Mouse (Mus musculus) stomach, embryonic 14.5 days (tissue): Measurements from ENCODE around the gene Rce1. TPM values are rescaled to one million over a fixed set of nuclear protein-coding genes. Genes with fewer than 3 reads are reported as not detected.
A peak's percentile ranks its signal among the peaks of the same experiment; 100 is the strongest.

Experiments
- ATAC-seq: fragments of 200-750 bp; cut with Nextera tagmentation; 2 replicates; pipeline ENCODE4 v1.8.0; 2017; ENCODE audit warnings: low read depth, moderate TSS enrichment; ENCODE audit not compliant: insufficient number of reproducible peaks, insufficient read depth, low FRiP score
- H3K27ac ChIP-seq: fragments of 300-500 bp; sonication (generic); 2 replicates; pipeline ENCODE4 v1.5.1; 2014; ENCODE audit warnings: mild to moderate bottlenecking, low read length, moderate library complexity, mixed read lengths
- H3K27me3 ChIP-seq: fragments of 300-500 bp; sonication (generic); 2 replicates; pipeline ENCODE4 v1.6.1; 2014; ENCODE audit warnings: low read length, control low read depth, mixed read lengths; ENCODE audit not compliant: control insufficient read depth, insufficient read depth
- H3K36me3 ChIP-seq: fragments of 300-500 bp; sonication (generic); 2 replicates; pipeline ENCODE4 v1.6.1; 2014; ENCODE audit warnings: mild to moderate bottlenecking, control low read depth, low read length, moderate library complexity, mixed read lengths; ENCODE audit not compliant: control insufficient read depth, insufficient read depth
- H3K4me1 ChIP-seq: fragments of 300-500 bp; sonication (generic); 2 replicates; pipeline ENCODE4 v1.6.1; 2014; ENCODE audit warnings: low read length, control low read depth, mixed read lengths; ENCODE audit not compliant: control insufficient read depth, insufficient read depth
- H3K4me2 ChIP-seq: fragments of 300-500 bp; sonication (generic); replicated peaks from 2 replicates; pipeline ENCODE4 v1.6.1; 2014; ENCODE audit warnings: low read depth, low read length, control low read depth
- H3K4me3 ChIP-seq: fragments of 300-500 bp; sonication (generic); 2 replicates; pipeline ENCODE4 v1.5.1; 2014; ENCODE audit warnings: low read depth, low read length, control low read depth
- H3K9ac ChIP-seq: fragments of 300-500 bp; sonication (generic); replicated peaks from 2 replicates; pipeline ENCODE4 v1.6.1; 2014; ENCODE audit warnings: low read depth, mild to moderate bottlenecking, control low read depth, low read length, moderate library complexity, mixed read lengths
- H3K9me3 ChIP-seq: fragments of 300-500 bp; sonication (generic); 2 replicates; pipeline ENCODE4 v1.6.1; 2016; ENCODE audit warnings: low read depth, low read length, control low read depth; ENCODE audit not compliant: control insufficient read depth
- WGBS: fragments of 180-500 bp; shearing (Covaris S2); extraction: QIAGEN DNeasy Blood & Tissue Kit; methylation state at CpG from one replicate; pipeline ENCODE4 v1.1.7; 2014; 5-methylcytosine and 5-hydroxymethylcytosine counted together
- polyA plus RNA-seq: library from polyadenylated mRNA; unstranded; fragments of >200 nt; fragmentation: Nextera tagmentation; extraction: Ambion mirVana; gene quantifications from 2 replicates; pipeline ENCODE4 v1.2.1, GENCODE M21; 2014

Rce1 gene
- polyA plus RNA-seq = 62.2 and 69.6 TPM in 2 replicates

GRCm38 (mm10) chr19:4625179-4625828, at the start of gene Rce1:
Rce1 (minus strand) TSS chr19:4625641.
- H3K36me3 ChIP-seq = peaks cover 30% of the 10 kb centered on the region
- ATAC-seq = peak; percentile 90
- H3K27ac ChIP-seq = peak within 1 kb of the TSS; percentile 89
- peaks cover 12% of the 10 kb centered on the region; the same call in 1 of the 2 replicates for H3K4me1 ChIP-seq
- peak within 1 kb of the TSS; percentile 84 for H3K4me2 ChIP-seq
- under 1% methylated on average over 64 of the region's 64 CpGs for WGBS
- H3K9ac ChIP-seq = peak within 1 kb of the TSS; percentile 87
- peak within 1 kb of the TSS; percentile 68 for H3K4me3 ChIP-seq
- H3K27me3 ChIP-seq = no peaks in the 10 kb centered on the region
- H3K9me3 ChIP-seq = no peaks in the 10 kb centered on the region

DNA sequence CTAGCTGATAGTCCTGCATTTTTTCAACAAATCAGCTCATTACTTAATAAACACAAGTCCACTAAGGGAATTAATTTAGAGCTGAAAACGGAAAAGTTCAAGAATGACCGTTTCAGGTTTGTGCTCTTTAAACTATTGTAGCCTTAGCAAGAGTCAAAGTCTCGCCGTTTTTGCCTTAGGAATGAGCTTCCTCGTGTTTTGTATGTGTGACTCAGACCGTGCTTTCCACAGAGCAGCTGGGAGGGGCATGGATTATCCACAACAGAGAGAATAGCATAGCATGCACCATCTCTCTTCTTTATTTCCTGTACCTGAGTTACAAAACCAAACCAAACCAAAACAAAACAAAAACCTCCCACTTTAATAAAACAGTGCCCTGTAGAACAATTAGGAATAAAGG, 47.0 kb upstream of the Rce1 start:
- no peaks in the 10 kb centered on the region for H3K4me1 ChIP-seq
- no peaks in the 10 kb centered on the region for H3K9me3 ChIP-seq
- ATAC-seq = no peak
- no peaks in the 10 kb centered on the region for H3K27me3 ChIP-seq
- no peak overlapping the region for H3K4me2 ChIP-seq
- WGBS = 46% methylated on average over 6 of the region's 6 CpGs
- H3K36me3 ChIP-seq = no peaks in the 10 kb centered on the region
- no peak overlapping the region for H3K9ac ChIP-seq
- no peak overlapping the region for H3K4me3 ChIP-seq
- H3K27ac ChIP-seq = no peak overlapping the region

DNA sequence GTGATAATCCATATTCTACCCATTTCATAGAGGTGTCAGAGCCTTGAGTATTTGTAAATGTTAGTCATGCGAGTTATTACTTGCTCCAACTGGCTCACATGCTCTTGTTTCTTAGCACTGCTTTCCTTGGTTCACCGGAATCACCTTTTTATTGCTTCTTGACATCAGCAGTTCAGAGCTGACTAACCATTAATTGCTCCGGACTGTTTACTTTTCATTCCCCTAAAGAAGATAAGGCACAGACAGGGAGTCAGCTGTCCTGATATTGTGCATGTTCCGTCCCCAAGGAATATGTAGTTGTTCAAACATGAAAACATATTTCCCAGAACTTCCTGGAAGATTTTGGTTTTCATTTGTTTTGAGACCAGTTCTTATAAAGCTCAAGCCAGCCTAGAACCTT, 45.3 kb upstream of the Rce1 start:
- no peak for ATAC-seq
- WGBS = 40% methylated on average over 4 of the region's 4 CpGs

GRCm38 (mm10) chr19:4666815-4667214, 41.4 kb upstream of the Rce1 start:
- H3K9me3 ChIP-seq = no peaks in the 10 kb centered on the region
- no peak overlapping the region for H3K27ac ChIP-seq
- H3K4me3 ChIP-seq = no peak overlapping the region
- no peak for ATAC-seq
- H3K27me3 ChIP-seq = no peaks in the 10 kb centered on the region
- no peak overlapping the region for H3K9ac ChIP-seq
- H3K4me1 ChIP-seq = no peaks in the 10 kb centered on the region
- no peak overlapping the region for H3K4me2 ChIP-seq
- H3K36me3 ChIP-seq = no peaks in the 10 kb centered on the region

More for the DNA sequence above, 45.3 kb upstream of the Rce1 start:
- Histone ChIP-seq H3K4me1 (no peaks in the 10 kb centered on the region), H3K9ac (no peak overlapping the region), H3K27ac (no peak overlapping the region), H3K36me3 (no peaks in the 10 kb centered on the region), H3K4me3 (no peak overlapping the region), H3K9me3 (no peaks in the 10 kb centered on the region), H3K27me3 (no peaks in the 10 kb centered on the region), H3K4me2 (no peak overlapping the region)

- no peaks in the 10 kb centered on the region for H3K9me3 ChIP-seq
- ATAC-seq = no peak
- H3K4me3 ChIP-seq = no peak overlapping the region
- no peaks in the 10 kb centered on the region for H3K36me3 ChIP-seq
- H3K27me3 ChIP-seq = no peaks in the 10 kb centered on the region
- H3K4me1 ChIP-seq = no peaks in the 10 kb centered on the region
- 89% methylated on average over 5 of the region's 5 CpGs for WGBS
- H3K9ac ChIP-seq = no peak overlapping the region
- no peak overlapping the region for H3K4me2 ChIP-seq
- no peak overlapping the region for H3K27ac ChIP-seq
Measured at GRCm38 (mm10) chr19:4658156-4658555, 32.7 kb upstream of the Rce1 start.

DNA sequence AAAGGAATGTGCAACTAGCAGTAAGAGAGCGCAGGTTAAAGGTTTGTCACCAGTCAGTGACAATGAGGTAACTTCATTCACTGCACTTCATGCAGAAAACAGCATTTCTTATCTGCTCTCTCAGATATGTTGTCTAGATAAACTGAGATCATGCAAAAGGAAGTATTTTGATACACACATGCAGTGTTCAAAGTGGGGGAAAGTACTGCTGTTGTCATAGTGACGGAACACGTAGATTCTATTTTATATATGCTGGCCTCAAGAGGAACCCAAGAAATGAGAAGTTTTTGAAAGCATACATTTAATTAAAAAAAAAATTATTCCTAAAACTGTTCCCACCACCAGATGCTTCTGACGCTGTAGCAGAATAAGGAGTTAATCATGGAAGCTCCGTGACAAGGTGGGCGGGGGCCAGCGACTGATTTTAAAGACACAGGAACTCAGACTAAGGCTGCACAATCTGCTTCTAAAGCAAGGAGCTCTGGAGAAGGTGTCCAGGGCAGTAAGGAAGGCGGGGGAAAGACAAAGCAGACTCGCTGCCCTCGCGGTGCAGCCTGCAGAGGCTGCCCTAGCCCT, 21.6 kb upstream of the Rce1 start:
- H3K27me3 ChIP-seq = no peaks in the 10 kb centered on the region
- 70% methylated on average over 11 of the region's 11 CpGs for WGBS
- H3K4me3 ChIP-seq = no peak overlapping the region
- no peak overlapping the region for H3K9ac ChIP-seq
- no peak overlapping the region for H3K4me2 ChIP-seq
- H3K4me1 ChIP-seq = no peaks in the 10 kb centered on the region
- H3K36me3 ChIP-seq = no peaks in the 10 kb centered on the region
- H3K9me3 ChIP-seq = no peaks in the 10 kb centered on the region
- no peak overlapping the region for H3K27ac ChIP-seq
- ATAC-seq = no peak

DNA sequence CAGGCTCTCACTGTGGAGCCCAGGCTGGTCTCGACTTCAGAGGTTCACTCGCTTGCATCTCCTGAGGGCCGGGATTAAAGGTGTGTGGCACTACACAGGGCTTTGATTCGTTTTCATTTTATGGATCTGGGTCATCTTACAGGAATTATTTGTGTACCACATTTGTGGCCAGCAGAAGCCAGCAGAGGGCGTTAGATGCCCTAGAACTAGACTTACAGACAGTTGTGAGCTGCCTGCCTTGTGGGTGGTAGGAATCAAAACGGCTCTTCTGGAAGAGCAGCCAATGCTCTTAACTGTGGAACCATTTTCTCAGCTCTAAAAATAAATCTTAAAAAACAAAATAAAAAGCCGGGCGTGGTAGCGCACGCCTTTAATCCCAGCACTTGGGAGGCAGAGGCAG, 18.8 kb upstream of the Rce1 start:
- no peak overlapping the region for H3K4me3 ChIP-seq
- H3K9me3 ChIP-seq = no peaks in the 10 kb centered on the region
- no peaks in the 10 kb centered on the region for H3K27me3 ChIP-seq
- WGBS = 41% methylated on average over 10 of the region's 10 CpGs
- no peak overlapping the region for H3K9ac ChIP-seq
- no peak for ATAC-seq
- no peak overlapping the region for H3K4me2 ChIP-seq
- H3K4me1 ChIP-seq = no peaks in the 10 kb centered on the region
- no peaks in the 10 kb centered on the region for H3K36me3 ChIP-seq
- H3K27ac ChIP-seq = no peak overlapping the region

GRCm38 (mm10) chr19:4635986-4636385, 10.5 kb upstream of the Rce1 start:
- no peak for ATAC-seq
- no peaks in the 10 kb centered on the region for H3K9me3 ChIP-seq
- no peaks in the 10 kb centered on the region for H3K4me1 ChIP-seq
- H3K4me3 ChIP-seq = no peak overlapping the region
- no peak overlapping the region for H3K4me2 ChIP-seq
- 66% methylated on average over 4 of the region's 4 CpGs for WGBS
- H3K27me3 ChIP-seq = no peaks in the 10 kb centered on the region
- H3K27ac ChIP-seq = no peak overlapping the region
- H3K36me3 ChIP-seq = no peaks in the 10 kb centered on the region
- H3K9ac ChIP-seq = no peak overlapping the region

DNA sequence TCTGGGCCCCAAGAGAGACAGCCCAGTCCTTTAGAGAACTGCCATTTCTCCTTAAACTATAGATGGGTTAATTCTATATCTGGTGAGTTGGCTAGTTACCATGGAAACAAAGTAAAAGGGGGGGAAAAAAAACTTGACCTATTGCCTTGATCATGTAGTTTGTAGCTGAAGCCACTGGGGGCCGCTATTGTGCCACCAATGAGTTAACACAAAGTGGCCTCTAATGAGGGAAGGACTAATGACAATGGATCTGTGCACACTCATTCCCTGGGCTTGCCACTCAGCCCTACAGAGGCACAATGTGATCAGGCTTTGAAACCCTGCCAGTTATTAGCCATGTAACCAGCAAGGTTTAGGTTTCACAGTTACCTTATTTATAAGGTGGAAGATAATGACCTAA, 3.4 kb upstream of the Rce1 start:
- peaks cover 5% of the 10 kb centered on the region; the same call in 1 of the 2 replicates for H3K36me3 ChIP-seq
- no peak overlapping the region for H3K4me2 ChIP-seq
- H3K4me1 ChIP-seq = peaks cover 12% of the 10 kb centered on the region; the same call in 1 of the 2 replicates
- no peak overlapping the region for H3K27ac ChIP-seq
- H3K9me3 ChIP-seq = no peaks in the 10 kb centered on the region
- ATAC-seq = no peak
- H3K9ac ChIP-seq = no peak overlapping the region
- no peak overlapping the region for H3K4me3 ChIP-seq
- H3K27me3 ChIP-seq = no peaks in the 10 kb centered on the region
- 0% methylated on average over 1 of the region's 1 CpGs for WGBS
